ENCODE assay signal across 24 mouse cellular contexts in the genomic region with DNA sequence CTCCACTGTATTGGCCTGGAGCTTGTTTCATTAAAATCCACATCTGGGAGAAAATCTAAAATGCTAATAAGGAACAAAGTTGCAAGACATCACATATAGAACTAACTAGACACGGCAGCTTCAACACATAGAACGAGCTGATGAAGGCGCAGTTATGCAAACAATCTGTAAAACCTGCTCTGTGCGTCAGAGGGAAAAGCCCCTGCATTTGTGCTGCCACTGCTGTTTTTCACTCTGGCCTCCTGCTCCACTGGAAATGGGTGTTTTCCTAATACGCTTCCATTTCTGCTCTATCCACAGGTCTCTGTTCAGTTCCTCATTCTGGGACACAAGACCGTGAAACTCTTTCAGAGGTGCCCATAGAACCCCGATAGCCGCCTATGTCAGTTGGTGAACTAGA. TPM values are rescaled to one million over a fixed set of nuclear protein-coding genes. Genes with fewer than 3 reads are reported as not detected.
A peak's percentile ranks its signal among the peaks of the same experiment; 100 is the strongest.
DNase-seq lines count a peak whose midpoint lies in the region; ATAC-seq and TF ChIP-seq lines count a peak whose summit lies in the region.
"Had no signal": no experiment of that assay in that cellular context is flagged by ENCODE, and none has a peak within 500 bp of the region (broad histone marks: within the 10 kb centered on the region; RNA-seq: fewer than 3 reads in every experiment).

No protein-coding gene starts in this region.

- H3K4me2 ChIP-seq in lung, embryonic 16.5 days (ENCODE audit: low read depth, low read length), result 0 out of 2 replicates have a peak overlapping the region, but pooled peaks have one; percentile 1
- H3K4me2 ChIP-seq: embryonic facial prominence, embryonic 13.5 days; forebrain, embryonic 12.5 days; heart, embryonic 15.5 days; hindbrain, embryonic 13.5 days; intestine, embryonic 15.5 days had no signal

- TF ChIP-seq RAD21 in MEL (IDR thresholded peaks at IDR 0.05; ENCODE audit: low read depth, low read length), result no peak

- ATAC-seq in lung, embryonic 16.5 days (ENCODE audit: low read depth), result no peak
- ATAC-seq in inflammation-experienced regulatory T-cells, adult 6 months, result peak; percentile 36
- ATAC-seq in monocyte, adult 5-6 weeks (replicated peaks; ENCODE audit: insufficient number of reproducible peaks, low FRiP score, low TSS enrichment, poor library complexity, severe bottlenecking), result no peak
- ATAC-seq: forebrain, embryonic 16.5 days; hindbrain, postnatal 0 days; intestine, embryonic 15.5 days had no signal

- TF ChIP-seq EP300 in MEL (IDR thresholded peaks at IDR 0.05; ENCODE audit: low read depth in 1 of 2, low read length in 2 of 2), result no peak

- no peaks in the 10 kb centered on the region for H3K27me3 ChIP-seq in lung, embryonic 16.5 days (ENCODE audit: control insufficient read depth, insufficient read depth, low read depth, low read length)
- no peaks in the 10 kb centered on the region; a peak in 1 of 4 replicates for H3K27me3 ChIP-seq in MEL (ENCODE audit: control insufficient read depth in 1 of 2, insufficient read depth in 2 of 2, low read length in 2 of 2)
- H3K27me3 ChIP-seq: embryonic facial prominence, embryonic 13.5 days; forebrain, embryonic 12.5 days; heart, embryonic 15.5 days; hindbrain, embryonic 13.5 days; intestine, embryonic 15.5 days had no signal

- TF ChIP-seq CTCF in lung, adult 2 months (IDR thresholded peaks at IDR 0.05; ENCODE audit: insufficient read depth, low read length), result no peak
- TF ChIP-seq CTCF in MEL (IDR thresholded peaks at IDR 0.05 in 2 of 3, conservative IDR thresholded peaks at IDR 0.05 in 1 of 3; ENCODE audit: control insufficient read depth in 1 of 3, insufficient read depth in 1 of 3, low read depth in 2 of 3, low read length in 3 of 3, poor library complexity in 1 of 3, severe bottlenecking in 1 of 3), result no peak

- no peaks in the 10 kb centered on the region for H3K36me3 ChIP-seq in lung, embryonic 16.5 days (ENCODE audit: control insufficient read depth, insufficient read depth, low read length)
- H3K36me3 ChIP-seq in MEL (ENCODE audit: control insufficient read depth in 1 of 2, insufficient read depth in 2 of 2, low read length in 2 of 2), result no peaks in the 10 kb centered on the region
- H3K36me3 ChIP-seq: embryonic facial prominence, embryonic 13.5 days; forebrain, embryonic 12.5 days; heart, embryonic 15.5 days; hindbrain, embryonic 13.5 days; intestine, embryonic 15.5 days had no signal

- no peak for DNase-seq in lung, adult 2 months
- peak; percentile 63 for DNase-seq in MEL (ENCODE audit: low read depth, low spot score)
- DNase-seq in layer of hippocampus, adult 9-11 months, result no peak
- no peak for DNase-seq in adrenal gland, postnatal 10 days
- DNase-seq: adrenal gland, postnatal 14 days; cerebellum, adult 18-20 months; cerebellum, adult 9-11 months; cerebellum, postnatal 36 days; gastrocnemius, postnatal 36 days; heart, adult 11 months; heart, postnatal 14 days had no signal

- 61% methylated on average over 8 of the region's 8 CpGs for WGBS in lung, embryonic 16.5 days
- 60% methylated on average over 8 of the region's 8 CpGs for WGBS in lung, adult 2 months

- H3K9ac ChIP-seq in lung, embryonic 16.5 days (ENCODE audit: low read length), result no peak overlapping the region
- H3K9ac ChIP-seq in MEL (ENCODE audit: control insufficient read depth, low read depth, low read length, poor library complexity, severe bottlenecking), result peak overlapping the region; percentile 63
- H3K9ac ChIP-seq: embryonic facial prominence, embryonic 13.5 days; forebrain, embryonic 12.5 days; heart, embryonic 15.5 days; hindbrain, embryonic 13.5 days; intestine, embryonic 15.5 days had no signal

- no peak overlapping the region for H3K27ac ChIP-seq in lung, embryonic 16.5 days (ENCODE audit: low read length)
- peak overlapping the region; percentile 86 for H3K27ac ChIP-seq in MEL (ENCODE audit: control insufficient read depth, low read depth, low read length)
- H3K27ac ChIP-seq: embryonic facial prominence, embryonic 13.5 days; forebrain, embryonic 12.5 days; heart, embryonic 15.5 days; hindbrain, embryonic 13.5 days; hindbrain, postnatal 0 days; intestine, embryonic 15.5 days had no signal

- peaks cover 8% of the 10 kb centered on the region; the same call in 1 of the 2 replicates for H3K4me1 ChIP-seq in lung, embryonic 16.5 days (replicated peaks; ENCODE audit: control insufficient read depth, insufficient read depth, low read length)
- H3K4me1 ChIP-seq in lung, adult 2 months (ENCODE audit: control insufficient read depth, insufficient read depth, low read length), result no peaks in the 10 kb centered on the region
- H3K4me1 ChIP-seq in MEL (ENCODE audit: control insufficient read depth in 1 of 2, insufficient read depth in 2 of 2, low read length in 2 of 2), result peaks cover 0 to 4% of the 10 kb centered on the region in 2 experiments; a peak in 2 of 4 replicates
- H3K4me1 ChIP-seq: embryonic facial prominence, embryonic 13.5 days; forebrain, embryonic 12.5 days; hindbrain, embryonic 13.5 days; intestine, embryonic 15.5 days had no signal

- no peaks in the 10 kb centered on the region for H3K79me2 ChIP-seq in MEL (ENCODE audit: control insufficient read depth, insufficient read depth, low read length, poor library complexity)

- no peak for TF ChIP-seq POLR2A in lung, adult 2 months (IDR thresholded peaks at IDR 0.05; ENCODE audit: borderline replicate concordance, extremely low read depth, low read depth, low read length)
- no peak; a peak in 1 of 4 replicates for TF ChIP-seq POLR2A in MEL (IDR thresholded peaks at IDR 0.05; ENCODE audit: control insufficient read depth in 1 of 2, insufficient read depth in 1 of 2, low read depth in 1 of 2, low read length in 2 of 2, poor library complexity in 1 of 2)

- H3K9me3 ChIP-seq in lung, embryonic 16.5 days (ENCODE audit: control insufficient read depth, low read length), result no peaks in the 10 kb centered on the region
- H3K9me3 ChIP-seq in MEL (replicated peaks; ENCODE audit: insufficient read depth, low read length), result no peaks in the 10 kb centered on the region
- H3K9me3 ChIP-seq: embryonic facial prominence, embryonic 13.5 days; forebrain, embryonic 12.5 days; heart, embryonic 15.5 days; hindbrain, embryonic 13.5 days; intestine, embryonic 15.5 days had no signal

- no peak overlapping the region for H3K4me3 ChIP-seq in lung, embryonic 16.5 days (ENCODE audit: low read length)
- H3K4me3 ChIP-seq in lung, adult 2 months (replicated peaks; ENCODE audit: extremely low read depth, low read depth, low read length), result no peak overlapping the region
- peak overlapping the region; percentile 46 to 68 for H3K4me3 ChIP-seq in MEL (ENCODE audit: control insufficient read depth in 1 of 2, insufficient read depth in 1 of 2, low read depth in 2 of 2, low read length in 2 of 2)
- H3K4me3 ChIP-seq: embryonic facial prominence, embryonic 13.5 days; forebrain, embryonic 12.5 days; heart, embryonic 15.5 days; hindbrain, embryonic 13.5 days; intestine, embryonic 15.5 days had no signal

TF ChIP-seq in MEL, 35 proteins besides CTCF, POLR2A, EP300 and RAD21:
- TF ChIP-seq GABPA (IDR thresholded peaks at IDR 0.05; ENCODE audit: low read depth, low read length), result no peak
- TF ChIP-seq MAZ (IDR thresholded peaks at IDR 0.05; ENCODE audit: low read depth, low read length), result no peak
- TF ChIP-seq NELFE (IDR thresholded peaks at IDR 0.05; ENCODE audit: low read depth, low read length), result no peak
- TF ChIP-seq RCOR1 (IDR thresholded peaks at IDR 0.05; ENCODE audit: low read depth, low read length), result no peak
- no peak for TF ChIP-seq BHLHE40 (IDR thresholded peaks at IDR 0.05; ENCODE audit: borderline replicate concordance, low read depth, low read length)
- TF ChIP-seq ETS1 (IDR thresholded peaks at IDR 0.05; ENCODE audit: low read depth, low read length), result no peak
- TF ChIP-seq GATA1 (IDR thresholded peaks at IDR 0.05; ENCODE audit: low read depth, low read length), result no peak
- TF ChIP-seq ZNF384 (IDR thresholded peaks at IDR 0.05; ENCODE audit: low read depth, low read length), result no peak
- TF ChIP-seq MEF2A (IDR thresholded peaks at IDR 0.05; ENCODE audit: extremely low read depth, insufficient replicate concordance, low read depth, low read length, poor library complexity, severe bottlenecking), result no peak
- TF ChIP-seq JUND (IDR thresholded peaks at IDR 0.05; ENCODE audit: low read depth, low read length), result no peak
- no peak for TF ChIP-seq MXI1 (IDR thresholded peaks at IDR 0.05; ENCODE audit: low read depth, low read length)
- TF ChIP-seq POLR2AphosphoS5 (IDR thresholded peaks at IDR 0.05; ENCODE audit: borderline replicate concordance, low read depth, low read length), result no peak
- TF ChIP-seq USF2 (IDR thresholded peaks at IDR 0.05; ENCODE audit: borderline replicate concordance in 1 of 2, insufficient read depth in 1 of 2, low read depth in 1 of 2, low read length in 2 of 2), result no peak
- no peak for TF ChIP-seq MAFK (IDR thresholded peaks at IDR 0.05; ENCODE audit: borderline replicate concordance, low read depth, low read length)

RNA-seq across cellular contexts. Expression of a gene that starts 7.7 kb away (rescaled TPM):
- polyA plus RNA-seq in lung, embryonic 16.5 days (2015; fragmentation: Nextera tagmentation; extraction: Ambion mirVana), result 0.14 and 0.31 TPM in 2 replicates
- polyA plus RNA-seq in lung, adult 2 months (2012; rRNA removed), result not detected in 2 replicates
- not detected in 2 replicates for total RNA-seq in MEL (2012; rRNA removed)
- polyA plus RNA-seq in MEL (2012; ENCODE audit: insufficient read depth in 1 of 2, insufficient read length in 2 of 2, low read depth in 1 of 2, low replicate concordance in 2 of 2, missing spikeins in 1 of 2), result not detected
- not detected for polyA plus RNA-seq in inflammation-experienced regulatory T-cells, adult 6 months (2017; shearing (Covaris generic))
- total RNA-seq in monocyte, adult 5-6 weeks (2017), result not detected in 3 replicates
- 1 to 10 TPM; 1.1 to 1.2 TPM for total RNA-seq in adrenal gland, postnatal 10 days (2021)
- total RNA-seq: gastrocnemius, postnatal 36 days; hematopoietic stem cell, adult 5-6 weeks had no signal
- polyA plus RNA-seq: forebrain, embryonic 16.5 days; frontal cortex, adult 2 months had no signal

RNA-seq across cellular contexts. Expression of a gene that starts 20.8 kb away (rescaled TPM):
- 0.19 TPM in 1 of 2 replicates, not detected in the other for polyA plus RNA-seq in lung, embryonic 16.5 days (2015; fragmentation: Nextera tagmentation; extraction: Ambion mirVana)
- polyA plus RNA-seq in lung, adult 2 months (2012; rRNA removed), result 0.11 TPM in 1 of 2 replicates, not detected in the other
- 0.10 TPM in 1 of 2 replicates, not detected in the other for total RNA-seq in MEL (2012; rRNA removed)
- 1 to 10 TPM in 1 of 2 experiments, not detected in 1; 1.5 TPM for polyA plus RNA-seq in MEL (2012; ENCODE audit: insufficient read depth in 1 of 2, insufficient read length in 2 of 2, low read depth in 1 of 2, low replicate concordance in 2 of 2, missing spikeins in 1 of 2)
- polyA plus RNA-seq in inflammation-experienced regulatory T-cells, adult 6 months (2017; shearing (Covaris generic)), result not detected
- total RNA-seq in monocyte, adult 5-6 weeks (2017), result not detected in 3 replicates
- total RNA-seq in adrenal gland, postnatal 10 days (2021), result under 1 TPM in 1 of 2 experiments, not detected in 1; 0.21 TPM
- total RNA-seq: adrenal gland, postnatal 14 days; gastrocnemius, adult 8-10 months; gastrocnemius, postnatal 36 days; heart, postnatal 14 days; hematopoietic stem cell, adult 5-6 weeks; hindbrain, postnatal 0 days had no signal
- polyA plus RNA-seq: embryonic facial prominence, embryonic 13.5 days; forebrain, embryonic 12.5 days; forebrain, embryonic 16.5 days; frontal cortex, adult 2 months; heart, embryonic 15.5 days; hindbrain, embryonic 13.5 days; hindbrain, postnatal 0 days had no signal

Comparison
In these comparisons a context has a peak if more than half of its experiments do, and no peak if none do; other contexts are left out.
1. H3K4me3 ChIP-seq: peak in MEL (2 of 2); none in lung, embryonic 16.5 days (single experiment) and lung, adult 2 months (single experiment).